Mouse (Mus musculus): ENCODE data around the gene Fam133b. TPM values are rescaled to one million over a fixed set of nuclear protein-coding genes. Genes with fewer than 3 reads are reported as not detected.

Fam133b gene
- polyA plus RNA-seq (2012; rRNA removed): 28.5 and 29.1 TPM in 2 replicates

- DNase-seq (ENCODE audit: extremely low spot score in 1 of 2, low spot score in 1 of 2): peak; percentile 84 to 99
Observed at GRCm38 (mm10) chr5:3543629-3544479, at the start of gene Fam133b. Gene Fam133b (plus strand): TSS chr5:3543833.

GRCm38 (mm10) chr5:3493968-3494367 is 49.7 kb upstream of the Fam133b start:
- no peak for DNase-seq (ENCODE audit: extremely low spot score in 1 of 2, low spot score in 1 of 2)

- DNase-seq (ENCODE audit: extremely low spot score in 1 of 2, low spot score in 1 of 2): no peak
Observed at GRCm38 (mm10) chr5:3494452-3495187, 49.0 kb upstream of the Fam133b start.

- no peak for DNase-seq (ENCODE audit: extremely low spot score in 1 of 2, low spot score in 1 of 2)
Observed at GRCm38 (mm10) chr5:3497505-3497925, 46.1 kb upstream of the Fam133b start.

GRCm38 (mm10) chr5:3500298-3500697 is 43.3 kb upstream of the Fam133b start:
- DNase-seq (ENCODE audit: extremely low spot score in 1 of 2, low spot score in 1 of 2): no peak

GRCm38 (mm10) chr5:3500957-3501563 is 42.6 kb upstream of the Fam133b start:
- DNase-seq (ENCODE audit: extremely low spot score in 1 of 2, low spot score in 1 of 2): no peak

GRCm38 (mm10) chr5:3501564-3502001 is 42.0 kb upstream of the Fam133b start:
- no peak for DNase-seq (ENCODE audit: extremely low spot score in 1 of 2, low spot score in 1 of 2)

- DNase-seq (ENCODE audit: extremely low spot score in 1 of 2, low spot score in 1 of 2): peak in 1 of 2 experiments; percentile 26
Observed at GRCm38 (mm10) chr5:3502610-3503350, 40.9 kb upstream of the Fam133b start.

GRCm38 (mm10) chr5:3503373-3503772 is 40.3 kb upstream of the Fam133b start:
- no peak for DNase-seq (ENCODE audit: extremely low spot score in 1 of 2, low spot score in 1 of 2)

GRCm38 (mm10) chr5:3503836-3504323 is 39.8 kb upstream of the Fam133b start:
- DNase-seq (ENCODE audit: extremely low spot score in 1 of 2, low spot score in 1 of 2): no peak

GRCm38 (mm10) chr5:3504453-3504852 is 39.2 kb upstream of the Fam133b start:
- DNase-seq (ENCODE audit: extremely low spot score in 1 of 2, low spot score in 1 of 2): no peak

- no peak for DNase-seq (ENCODE audit: extremely low spot score in 1 of 2, low spot score in 1 of 2)
Observed at GRCm38 (mm10) chr5:3505553-3505952, 38.1 kb upstream of the Fam133b start.

GRCm38 (mm10) chr5:3508480-3509381 is 34.9 kb upstream of the Fam133b start:
- no peak for DNase-seq (ENCODE audit: extremely low spot score in 1 of 2, low spot score in 1 of 2)

- DNase-seq (ENCODE audit: extremely low spot score in 1 of 2, low spot score in 1 of 2): no peak
Observed at GRCm38 (mm10) chr5:3509503-3509902, 34.1 kb upstream of the Fam133b start.

GRCm38 (mm10) chr5:3511097-3511795 is 32.4 kb upstream of the Fam133b start:
- DNase-seq (ENCODE audit: extremely low spot score in 1 of 2, low spot score in 1 of 2): no peak

GRCm38 (mm10) chr5:3512584-3512983 is 31.0 kb upstream of the Fam133b start:
- DNase-seq (ENCODE audit: extremely low spot score in 1 of 2, low spot score in 1 of 2): no peak

GRCm38 (mm10) chr5:3514901-3515311 is 28.7 kb upstream of the Fam133b start:
- DNase-seq (ENCODE audit: extremely low spot score in 1 of 2, low spot score in 1 of 2): no peak

GRCm38 (mm10) chr5:3515477-3515876 is 28.2 kb upstream of the Fam133b start:
- DNase-seq (ENCODE audit: extremely low spot score in 1 of 2, low spot score in 1 of 2): no peak

Data from frontal cortex, adult 2 months (tissue).